Mouse (Mus musculus) lung, postnatal 36 days (tissue): ENCODE data around the gene Hoxa13.

ENCODE experiments used
- DNase-seq: peaks from one replicate; pipeline ENCODE4 v3.0.0; 2022; ENCODE audit warnings: mixed read lengths

Hoxa13 gene

GRCm38 (mm10) chr6:52233546-52234427, 26.9 kb downstream of the Hoxa13 start:
- no peak for DNase-seq

GRCm38 (mm10) chr6:52232984-52233545, 27.6 kb downstream of the Hoxa13 start:
- no peak for DNase-seq

GRCm38 (mm10) chr6:52232568-52232965, 28.1 kb downstream of the Hoxa13 start:
- no peak for DNase-seq

GRCm38 (mm10) chr6:52231885-52232567, 28.7 kb downstream of the Hoxa13 start:
- DNase-seq: no peak

GRCm38 (mm10) chr6:52230516-52231165, 30.0 kb downstream of the Hoxa13 start, which contains the start of gene Hoxa9:
Hoxa9 (minus strand) TSS chr6:52231089.
- no peak for DNase-seq

GRCm38 (mm10) chr6:52229558-52230416, 30.9 kb downstream of the Hoxa13 start:
- no peak for DNase-seq

GRCm38 (mm10) chr6:52228475-52229465, 31.9 kb downstream of the Hoxa13 start:
- no peak for DNase-seq

- DNase-seq: no peak
Observed at GRCm38 (mm10) chr6:52227470-52228222, 33.0 kb downstream of the Hoxa13 start.

- DNase-seq: no peak
Observed at GRCm38 (mm10) chr6:52226569-52227257, 34.0 kb downstream of the Hoxa13 start.

GRCm38 (mm10) chr6:52225612-52226568, 34.8 kb downstream of the Hoxa13 start:
- DNase-seq: no peak

- DNase-seq: no peak
Observed at GRCm38 (mm10) chr6:52224895-52225611, 35.6 kb downstream of the Hoxa13 start.

GRCm38 (mm10) chr6:52223939-52224760, 36.5 kb downstream of the Hoxa13 start:
- no peak for DNase-seq

GRCm38 (mm10) chr6:52222729-52223128, 38.0 kb downstream of the Hoxa13 start:
- DNase-seq: no peak

GRCm38 (mm10) chr6:52221993-52222685, 38.5 kb downstream of the Hoxa13 start:
- DNase-seq: no peak

GRCm38 (mm10) chr6:52221337-52221992, 39.2 kb downstream of the Hoxa13 start, which contains the start of gene Hoxa7:
Hoxa7 (minus strand) TSS chr6:52221854.
- peak; percentile 87 for DNase-seq
